Mouse (Mus musculus) ZHBTc4 (cell line): ENCODE results near the gene Ppp1r2.
"Not testable (repeated sequence)": the region's sequence is repeated elsewhere in the genome, so short reads cannot be mapped to it uniquely, and the experiment has no call there.

ENCODE experiments used
- DNase-seq: peaks from one replicate; pipeline ENCODE4 v3.0.0-alpha.2; 2011; ENCODE audit warnings: low read depth, low spot score

Ppp1r2 gene

DNA sequence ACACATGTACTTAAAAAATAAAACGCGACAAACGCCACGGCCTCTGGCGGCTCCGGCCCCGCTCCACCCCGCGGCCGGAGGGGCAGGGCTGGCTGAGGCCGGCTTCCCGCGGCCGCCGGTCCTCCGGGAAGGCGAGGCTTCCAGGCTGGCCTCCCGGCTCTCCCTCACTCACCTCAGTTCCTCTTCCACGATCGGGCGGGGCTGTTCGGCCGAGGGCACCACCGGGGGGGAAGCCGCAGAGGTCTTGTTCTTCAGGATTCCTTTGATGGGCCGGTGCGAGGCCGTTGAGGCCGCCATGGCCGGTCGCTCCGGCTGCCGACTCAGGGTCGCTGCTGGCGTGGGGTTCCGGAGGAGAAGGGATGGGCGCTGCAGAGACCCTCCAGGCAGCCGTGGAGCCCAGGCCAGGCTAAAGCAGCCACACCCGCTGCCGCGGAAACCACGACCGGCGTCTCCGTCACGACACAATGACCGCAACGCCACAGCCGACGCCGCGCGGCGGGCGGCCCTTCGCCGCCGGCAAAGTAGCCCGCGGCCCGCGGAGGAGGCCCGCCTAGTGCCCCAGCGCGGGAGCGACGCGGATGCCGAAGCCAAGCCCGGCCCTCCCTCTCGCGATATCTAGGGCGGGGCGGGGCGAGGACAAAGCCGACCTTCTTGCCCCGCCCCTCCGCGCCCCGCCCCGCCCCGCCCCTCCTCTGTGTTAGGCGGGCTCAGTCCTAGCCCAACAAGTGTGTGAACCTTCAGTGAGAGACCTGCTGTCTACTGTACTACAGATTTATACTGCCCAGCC is at the start of gene Ppp1r2:
Gene Ppp1r2 (minus strand): TSS at position 604 of the 787 bp plus-strand sequence.
- peak; percentile 96 for DNase-seq

GRCm38 (mm10) chr16:31321501-31321900 is 46.4 kb upstream of the Ppp1r2 start:
- no peak for DNase-seq

GRCm38 (mm10) chr16:31320954-31321353 is 45.9 kb upstream of the Ppp1r2 start:
- DNase-seq: no peak

- not testable (repeated sequence) for DNase-seq
Observed at GRCm38 (mm10) chr16:31319723-31320122, 44.6 kb upstream of the Ppp1r2 start.

- no peak for DNase-seq
Observed at GRCm38 (mm10) chr16:31319316-31319715, 44.2 kb upstream of the Ppp1r2 start.

DNA sequence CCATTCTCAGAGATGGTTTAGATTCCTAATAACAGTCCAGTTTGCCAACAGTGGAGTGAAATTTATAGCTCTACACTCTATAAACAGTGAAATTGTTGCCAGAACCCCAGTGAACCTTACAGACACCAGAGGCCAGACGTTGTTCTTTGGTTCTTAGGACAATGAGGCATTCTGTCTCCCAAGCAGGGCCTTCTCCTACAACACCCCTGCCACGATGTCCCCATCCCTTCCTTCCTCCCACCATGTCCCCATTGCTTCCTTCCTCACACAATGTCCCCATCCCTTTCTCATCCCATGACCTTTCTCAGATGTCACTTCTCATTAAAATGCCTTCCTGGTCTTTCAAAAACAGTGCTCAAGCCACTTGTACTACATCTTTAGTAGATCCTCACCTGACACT is 43.3 kb upstream of the Ppp1r2 start:
- DNase-seq: no peak

DNA sequence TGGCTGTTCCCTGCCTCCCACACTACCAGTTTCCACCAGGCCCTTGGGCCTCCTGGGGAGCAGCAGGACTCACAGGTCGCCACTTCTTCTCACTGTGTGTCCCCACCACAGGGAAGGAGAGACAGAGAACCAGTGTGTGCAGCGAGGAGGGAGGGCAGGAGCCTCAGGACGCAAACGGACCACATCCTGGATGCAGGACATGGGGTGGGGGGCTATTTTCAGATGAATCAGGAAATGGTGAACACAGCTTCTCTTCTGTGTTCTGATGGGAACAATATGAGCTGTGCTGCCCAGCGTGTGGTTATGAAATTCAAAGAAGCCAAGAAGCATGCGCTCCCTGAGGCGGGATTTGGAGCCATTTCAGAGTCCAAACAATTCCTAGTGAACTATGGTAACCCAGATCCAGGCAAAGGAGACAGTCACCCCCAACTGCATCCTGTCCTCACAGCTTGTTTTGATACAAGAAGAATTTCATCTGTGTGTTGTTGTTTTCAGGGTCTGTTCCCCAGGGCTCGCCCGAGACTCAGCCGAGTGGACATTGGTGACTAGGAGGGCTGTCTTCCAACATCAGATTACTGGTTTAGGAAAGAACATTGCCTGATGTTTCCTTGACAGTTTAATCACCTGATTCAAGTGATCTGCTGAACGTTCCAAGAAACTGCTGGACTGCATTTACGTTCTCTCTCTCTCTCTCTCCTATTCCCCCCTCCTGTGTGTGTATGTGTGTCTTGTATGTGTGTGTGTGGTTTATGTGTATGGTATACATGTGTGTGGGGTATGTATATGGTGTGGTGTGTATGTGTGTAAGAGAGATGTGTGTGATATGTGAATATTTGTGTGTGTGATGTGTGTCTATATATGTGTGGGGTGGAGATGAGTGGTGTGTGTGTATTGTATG is 41.4 kb upstream of the Ppp1r2 start:
- not testable (repeated sequence) for DNase-seq

GRCm38 (mm10) chr16:31315294-31315693 is 40.2 kb upstream of the Ppp1r2 start:
- DNase-seq: no peak

- DNase-seq: no peak
Observed at GRCm38 (mm10) chr16:31314497-31315233, 39.6 kb upstream of the Ppp1r2 start, which contains the start of gene Apod. TSS of gene Apod (minus strand) at chr16:31314808.

GRCm38 (mm10) chr16:31313611-31314010 is 38.5 kb upstream of the Ppp1r2 start:
- DNase-seq: no peak

DNA sequence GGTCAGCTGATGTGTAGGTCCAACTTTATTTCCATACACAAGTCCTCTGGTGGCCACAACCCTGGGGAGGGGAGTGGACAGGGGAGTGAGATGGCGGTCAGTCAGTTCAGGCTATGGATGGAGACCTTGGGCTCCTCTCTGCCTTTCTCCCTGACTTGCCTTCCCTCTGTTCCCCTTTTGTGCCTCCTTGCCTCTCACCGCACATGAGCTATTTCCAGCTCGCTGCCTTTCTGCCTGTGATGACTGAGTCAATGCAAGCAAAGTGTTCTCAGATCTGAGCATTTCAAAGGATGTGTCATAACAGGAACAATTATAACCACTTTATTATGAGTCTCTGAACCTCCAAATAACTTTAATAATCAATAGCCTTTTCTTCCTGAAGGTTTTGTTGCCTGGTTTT is 37.2 kb upstream of the Ppp1r2 start:
- DNase-seq: no peak

- DNase-seq: no peak
Observed at GRCm38 (mm10) chr16:31305199-31305919, 30.3 kb upstream of the Ppp1r2 start.

DNA sequence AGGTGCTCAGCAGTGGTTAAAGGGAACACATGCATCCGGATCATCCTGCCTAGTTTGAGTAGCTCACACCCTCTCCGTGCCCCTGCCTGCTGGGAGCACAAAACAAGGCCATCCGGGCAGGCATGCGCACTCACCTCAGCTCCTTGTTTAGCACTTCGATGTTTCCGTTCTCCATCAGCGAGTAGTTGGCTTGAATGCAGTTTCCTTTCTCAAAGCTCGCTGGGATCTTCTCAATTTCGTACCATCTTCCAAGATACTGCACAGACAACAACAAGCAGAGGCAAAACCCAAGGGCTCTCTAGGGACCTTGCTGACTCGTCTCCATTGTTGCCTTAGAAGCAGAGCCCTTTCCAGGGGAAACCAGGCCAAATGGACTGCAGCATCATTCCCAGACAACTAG is 28.2 kb upstream of the Ppp1r2 start:
- DNase-seq: peak; percentile 79

- DNase-seq: peak; percentile 89
Observed at GRCm38 (mm10) chr16:31300883-31301532, 25.9 kb upstream of the Ppp1r2 start.

DNA sequence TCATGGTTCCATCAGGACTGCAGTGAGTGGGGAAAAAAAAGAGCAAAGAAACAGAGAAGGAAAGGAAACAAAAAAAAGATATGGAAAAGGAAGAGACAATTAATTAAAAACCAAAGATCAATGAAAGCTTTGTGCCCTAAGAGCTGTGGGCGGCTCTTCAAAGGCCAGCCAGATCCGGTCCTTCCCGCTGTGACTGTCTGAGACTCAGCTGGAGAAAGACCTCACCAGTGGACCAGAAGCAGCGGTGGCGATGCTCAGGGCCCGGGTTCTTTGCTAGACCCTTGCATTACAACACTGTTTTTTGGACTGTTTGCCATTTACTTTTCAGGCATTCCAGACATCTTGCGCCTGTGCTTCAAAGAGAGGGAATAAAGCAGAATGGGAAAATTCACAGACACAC is 25.4 kb upstream of the Ppp1r2 start:
- DNase-seq: peak; percentile 78

GRCm38 (mm10) chr16:31299960-31300353 is 24.9 kb upstream of the Ppp1r2 start:
- DNase-seq: peak; percentile 90

DNA sequence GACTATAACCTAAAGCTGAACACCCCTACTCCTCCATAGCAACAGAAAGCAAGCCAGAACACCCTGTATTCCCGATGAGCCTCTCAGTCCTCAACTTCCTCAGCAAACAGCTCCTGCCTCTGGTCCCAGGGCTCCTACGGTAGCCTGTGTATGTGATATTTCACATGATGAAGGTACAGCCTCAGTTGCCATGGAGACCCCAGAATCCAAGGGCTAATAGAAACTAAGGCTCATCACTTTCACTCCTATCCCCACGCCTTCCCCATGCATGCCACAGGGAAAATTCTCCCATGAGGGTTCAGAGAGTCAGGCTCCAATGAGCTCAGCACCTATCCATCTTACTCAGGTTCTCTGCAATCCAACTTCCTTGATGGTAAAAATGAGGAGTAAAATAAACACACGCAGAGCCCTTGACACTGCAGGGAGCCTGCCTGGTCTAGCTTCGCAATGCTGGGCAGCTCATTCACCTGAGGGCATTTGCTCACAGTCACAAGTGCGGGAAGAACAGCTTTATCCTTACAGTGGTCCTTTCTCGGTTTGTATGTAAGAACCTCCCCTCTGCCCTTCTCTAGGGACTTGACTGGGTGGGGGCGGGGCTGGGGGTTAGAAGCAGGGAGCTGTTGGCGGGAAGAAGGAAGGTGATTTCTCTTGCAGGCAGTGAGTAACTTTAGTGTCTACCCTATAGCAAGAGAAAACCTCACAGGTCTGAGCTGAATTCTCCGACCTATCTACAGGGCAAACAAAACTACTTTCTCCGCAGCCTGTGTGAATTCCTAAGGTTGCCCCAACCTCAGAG is 24.3 kb upstream of the Ppp1r2 start:
- peak; percentile 87 for DNase-seq

DNA sequence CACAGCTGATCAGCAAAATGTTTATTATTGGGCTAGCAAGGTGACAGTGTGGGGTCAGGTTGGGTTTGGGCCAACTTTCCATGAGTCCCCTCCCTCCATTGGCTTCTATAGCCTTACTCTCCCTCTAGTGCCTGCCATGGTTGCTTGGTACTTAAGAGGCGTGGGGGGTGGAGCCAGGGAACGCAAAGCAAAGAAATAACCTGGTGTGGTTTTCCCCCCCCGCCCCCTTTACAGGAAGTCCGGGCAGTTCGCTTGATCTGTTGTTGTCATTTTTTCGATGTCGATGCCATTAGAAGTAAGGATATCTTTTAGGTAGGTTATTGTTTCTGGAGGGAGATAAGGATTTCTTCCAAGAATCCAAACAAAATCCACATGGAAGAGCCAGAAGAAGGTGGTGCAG is 22.0 kb upstream of the Ppp1r2 start:
- DNase-seq: peak; percentile 63

DNA sequence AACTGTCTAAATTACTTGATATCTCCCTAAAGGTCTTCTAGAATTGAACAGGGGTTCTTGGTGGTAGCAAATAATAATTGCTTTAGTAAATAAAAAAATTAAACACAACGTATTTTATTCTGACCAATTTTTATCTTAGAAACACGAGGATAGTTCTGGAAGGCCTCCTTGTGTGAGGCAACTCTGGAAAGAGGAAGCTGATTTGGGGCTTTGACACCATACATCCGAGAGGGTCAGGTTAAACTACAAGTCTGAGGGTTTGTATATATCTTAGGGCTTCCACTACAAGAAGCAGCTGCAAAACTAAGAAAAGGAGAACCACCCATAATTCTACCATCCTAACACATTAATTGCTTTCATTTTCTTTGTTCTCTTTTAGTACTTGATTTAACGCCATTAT is 18.7 kb upstream of the Ppp1r2 start:
- DNase-seq: no peak
